Mouse (Mus musculus) liver, postnatal 0 days (tissue): ENCODE measurements at regions not wholly inside any gene's neighbourhood (a gene's known extent, or its start where the extent isn't known, plus 50 kb on each side); places are given as distances from the start of the nearest gene placed in this dataset.

Experiments
- CTCF ChIP-seq: sonication (generic); IDR thresholded peaks from 2 replicates; pipeline ENCODE4 v1.5.1; 2016; ENCODE audit warnings: antibody characterized with exemption, low read depth
- EP300 ChIP-seq: IDR thresholded peaks from 2 replicates; pipeline ENCODE4 v1.6.1; 2016; ENCODE audit warnings: antibody characterized with exemption, low read depth, mild to moderate bottlenecking

- TF ChIP-seq CTCF (no peak), EP300 (no peak)
Observed at GRCm38 (mm10) chr13:72918895-72919294, 290.3 kb downstream of the Irx2 start.
